Comparison of ENCODE assay signal across 9 mouse cellular contexts in the genomic region with DNA sequence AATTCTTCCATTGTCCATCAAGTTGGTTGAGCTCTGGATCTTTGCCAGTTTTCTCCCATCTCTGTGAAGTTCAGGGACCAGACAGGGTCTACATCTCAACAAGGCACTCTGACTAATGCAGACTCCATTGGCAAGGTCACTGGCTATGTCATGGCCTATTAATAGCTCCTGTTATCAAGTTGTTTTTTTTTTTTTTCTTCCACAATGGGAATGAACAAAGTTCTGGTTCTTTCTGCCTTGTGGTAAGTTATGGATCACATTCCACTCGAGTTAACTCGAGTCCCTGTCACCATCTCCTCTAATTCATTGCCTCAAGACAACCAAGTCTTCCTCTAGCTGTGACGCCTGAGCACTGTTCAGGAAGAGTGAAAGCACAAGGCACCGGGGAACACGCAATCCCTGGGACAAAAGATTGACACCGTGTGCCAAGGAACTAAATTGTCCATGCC. TPM values are rescaled to one million over a fixed set of nuclear protein-coding genes. Genes with fewer than 3 reads are reported as not detected.
DNase-seq lines count a peak whose midpoint lies in the region; ATAC-seq and TF ChIP-seq lines count a peak whose summit lies in the region.
"Had no signal": no experiment of that assay in that cellular context is flagged by ENCODE, and none has a peak within 500 bp of the region (broad histone marks: within the 10 kb centered on the region; RNA-seq: fewer than 3 reads in every experiment).

No protein-coding gene starts in this region.

- H3K9ac ChIP-seq in lung, embryonic 16.5 days (ENCODE audit: low read length): peak overlapping the region; percentile 60
- peak overlapping the region; percentile 32; the same call in 1 of the 2 replicates for H3K9ac ChIP-seq in heart, embryonic 15.5 days
- H3K9ac ChIP-seq in midbrain, postnatal 0 days (replicated peaks; ENCODE audit: low read length, poor library complexity, severe bottlenecking): no peak overlapping the region

- no peak for ATAC-seq in lung, embryonic 16.5 days (ENCODE audit: low read depth)
- no peak for ATAC-seq in heart, embryonic 15.5 days (replicated peaks; ENCODE audit: insufficient number of reproducible peaks, insufficient read depth, low FRiP score, low read depth)
- no peak for ATAC-seq in midbrain, postnatal 0 days (ENCODE audit: low FRiP score)

- no peak for DNase-seq in lung, postnatal 4 days
- peak; percentile 52 to 65 for DNase-seq in adrenal gland, postnatal 36 days
- no peak for DNase-seq in midbrain, postnatal 0 days (ENCODE audit: low spot score)
- DNase-seq in right cerebral cortex, postnatal 4 days: no peak
- DNase-seq in thymus, postnatal 36 days: no peak

- no peaks in the 10 kb centered on the region for H3K9me3 ChIP-seq in lung, embryonic 16.5 days (ENCODE audit: control insufficient read depth, low read length)
- no peaks in the 10 kb centered on the region for H3K9me3 ChIP-seq in heart, embryonic 15.5 days (replicated peaks)
- H3K9me3 ChIP-seq in midbrain, postnatal 0 days (ENCODE audit: low read length): no peaks in the 10 kb centered on the region

- TF ChIP-seq CTCF in midbrain, postnatal 0 days (IDR thresholded peaks at IDR 0.05): no peak

- no peaks in the 10 kb centered on the region; the same call in 1 of the 2 replicates for H3K27me3 ChIP-seq in lung, embryonic 16.5 days (ENCODE audit: control insufficient read depth, insufficient read depth, low read depth, low read length)
- no peaks in the 10 kb centered on the region for H3K27me3 ChIP-seq in heart, embryonic 15.5 days
- no peaks in the 10 kb centered on the region for H3K27me3 ChIP-seq in midbrain, postnatal 0 days (ENCODE audit: insufficient read depth, low read length)

- peak overlapping the region; percentile 97 for H3K27ac ChIP-seq in lung, embryonic 16.5 days (ENCODE audit: low read length)
- peak overlapping the region; percentile 96 for H3K27ac ChIP-seq in heart, embryonic 15.5 days
- no peak overlapping the region for H3K27ac ChIP-seq in midbrain, postnatal 0 days (ENCODE audit: low read depth, low read length)

- no peaks in the 10 kb centered on the region for H3K36me3 ChIP-seq in lung, embryonic 16.5 days (ENCODE audit: control insufficient read depth, insufficient read depth, low read length)
- H3K36me3 ChIP-seq in heart, embryonic 15.5 days: no peaks in the 10 kb centered on the region
- H3K36me3 ChIP-seq in midbrain, postnatal 0 days (ENCODE audit: insufficient read depth, low read length): no peaks in the 10 kb centered on the region

- peaks cover 32% of the 10 kb centered on the region for H3K4me1 ChIP-seq in lung, embryonic 16.5 days (replicated peaks; ENCODE audit: control insufficient read depth, insufficient read depth, low read length)
- peaks cover 66% of the 10 kb centered on the region for H3K4me1 ChIP-seq in heart, embryonic 15.5 days (replicated peaks)
- H3K4me1 ChIP-seq in midbrain, postnatal 0 days (ENCODE audit: insufficient read depth, low read length): peaks cover 20% of the 10 kb centered on the region

- peak overlapping the region; percentile 95 for H3K4me2 ChIP-seq in lung, embryonic 16.5 days (ENCODE audit: low read depth, low read length)
- peak overlapping the region; percentile 86 for H3K4me2 ChIP-seq in heart, embryonic 15.5 days
- H3K4me2 ChIP-seq in midbrain, postnatal 0 days (ENCODE audit: low read depth, low read length, poor library complexity, severe bottlenecking): peak overlapping the region; percentile 84

- whole genome bisulfite sequencing in lung, embryonic 16.5 days: 58% methylated on average over 6 of the region's 6 CpGs
- WGBS in heart, embryonic 15.5 days: 17% methylated on average over 6 of the region's 6 CpGs
- WGBS in midbrain, postnatal 0 days: 72% methylated on average over 6 of the region's 6 CpGs

- peak overlapping the region; percentile 93; the same call in 1 of the 2 replicates for H3K4me3 ChIP-seq in lung, embryonic 16.5 days (ENCODE audit: low read length)
- peak overlapping the region; percentile 94; the same call in 1 of the 2 replicates for H3K4me3 ChIP-seq in heart, embryonic 15.5 days
- no peak overlapping the region for H3K4me3 ChIP-seq in midbrain, postnatal 0 days (ENCODE audit: low read depth, low read length)

RNA-seq across cellular contexts. Expression of gene Ormdl3, which starts 1.7 kb away (rescaled TPM):
- polyA plus RNA-seq in lung, embryonic 16.5 days (2015; fragmentation: Nextera tagmentation; extraction: Ambion mirVana): 50.8 and 51.2 TPM in 2 replicates
- 100 to 1,000 TPM; 133 to 139 TPM for total RNA-seq in adrenal gland, postnatal 36 days (2021)
- 55.6 and 68.0 TPM in 2 replicates for polyA plus RNA-seq in heart, embryonic 15.5 days (2015; fragmentation: Nextera tagmentation; extraction: Ambion mirVana)
- 104 and 115 TPM in 2 replicates for total RNA-seq in midbrain, postnatal 0 days (2014; rRNA removed)
- 108 and 111 TPM in 2 replicates for polyA plus RNA-seq in midbrain, postnatal 0 days (2015; fragmentation: Nextera tagmentation; extraction: Ambion mirVana)

RNA-seq across cellular contexts. Expression of gene Lrrc3c, which starts 9.2 kb away (rescaled TPM):
- not detected in 2 replicates for polyA plus RNA-seq in lung, embryonic 16.5 days (2015; fragmentation: Nextera tagmentation; extraction: Ambion mirVana)
- total RNA-seq in adrenal gland, postnatal 36 days (2021): not detected
- not detected in 2 replicates for polyA plus RNA-seq in heart, embryonic 15.5 days (2015; fragmentation: Nextera tagmentation; extraction: Ambion mirVana)
- not detected in 2 replicates for total RNA-seq in midbrain, postnatal 0 days (2014; rRNA removed)
- not detected in 2 replicates for polyA plus RNA-seq in midbrain, postnatal 0 days (2015; fragmentation: Nextera tagmentation; extraction: Ambion mirVana)
- polyA plus RNA-seq: forebrain, embryonic 11.5 days; macrophage had no signal

RNA-seq across cellular contexts. Expression of gene Gm12355, which starts 36.6 kb away (rescaled TPM):
- polyA plus RNA-seq in lung, embryonic 16.5 days (2015; fragmentation: Nextera tagmentation; extraction: Ambion mirVana): 0.69 and 1.2 TPM in 2 replicates
- total RNA-seq in adrenal gland, postnatal 36 days (2021): 10 to 100 TPM; 13.9 to 15.3 TPM
- 0.14 and 0.96 TPM in 2 replicates for polyA plus RNA-seq in heart, embryonic 15.5 days (2015; fragmentation: Nextera tagmentation; extraction: Ambion mirVana)
- not detected in 2 replicates for total RNA-seq in midbrain, postnatal 0 days (2014; rRNA removed)
- 0.28 and 0.44 TPM in 2 replicates for polyA plus RNA-seq in midbrain, postnatal 0 days (2015; fragmentation: Nextera tagmentation; extraction: Ambion mirVana)
- polyA plus RNA-seq: macrophage had no signal

RNA-seq across cellular contexts. Expression of gene Gsdma3, which starts 37.3 kb away (rescaled TPM):
- not detected in 2 replicates for polyA plus RNA-seq in lung, embryonic 16.5 days (2015; fragmentation: Nextera tagmentation; extraction: Ambion mirVana)
- total RNA-seq in adrenal gland, postnatal 36 days (2021): 10 to 100 TPM; 12.9 to 17.0 TPM
- polyA plus RNA-seq in heart, embryonic 15.5 days (2015; fragmentation: Nextera tagmentation; extraction: Ambion mirVana): not detected in 2 replicates
- total RNA-seq in midbrain, postnatal 0 days (2014; rRNA removed): not detected in 2 replicates
- not detected in 2 replicates for polyA plus RNA-seq in midbrain, postnatal 0 days (2015; fragmentation: Nextera tagmentation; extraction: Ambion mirVana)
- polyA plus RNA-seq: forebrain, embryonic 11.5 days; macrophage had no signal

RNA-seq across cellular contexts. Expression of gene Zpbp2, which starts 38.0 kb away (rescaled TPM):
- 0.18 TPM in 1 of 2 replicates, not detected in the other for polyA plus RNA-seq in lung, embryonic 16.5 days (2015; fragmentation: Nextera tagmentation; extraction: Ambion mirVana)
- total RNA-seq in adrenal gland, postnatal 36 days (2021): under 1 TPM; 0.50 to 0.82 TPM
- 0.11 and 0.43 TPM in 2 replicates for polyA plus RNA-seq in heart, embryonic 15.5 days (2015; fragmentation: Nextera tagmentation; extraction: Ambion mirVana)
- total RNA-seq in midbrain, postnatal 0 days (2014; rRNA removed): 0.24 TPM in 1 of 2 replicates, not detected in the other
- 0.36 and 0.39 TPM in 2 replicates for polyA plus RNA-seq in midbrain, postnatal 0 days (2015; fragmentation: Nextera tagmentation; extraction: Ambion mirVana)
- polyA plus RNA-seq: macrophage had no signal

Comparison
In these comparisons a context has a peak if more than half of its experiments do, and no peak if none do; other contexts are left out.
1. DNase-seq: peak in adrenal gland, postnatal 36 days (2 of 2); none in lung, postnatal 4 days (0 of 2), midbrain, postnatal 0 days (single experiment), right cerebral cortex, postnatal 4 days (single experiment) and thymus, postnatal 36 days (0 of 2).
2. Peak in every context shown above with its lines, with median percentiles within 50 percentile points of each other: H3K4me2 ChIP-seq.